Mouse (Mus musculus): Measurements from ENCODE around the gene Gab2. TPM values are rescaled to one million over a fixed set of nuclear protein-coding genes. Genes with fewer than 3 reads are reported as not detected.
A peak's percentile ranks its signal among the peaks of the same experiment; 100 is the strongest.
"Not testable (repeated sequence)": the region's sequence is repeated elsewhere in the genome, so short reads cannot be mapped to it uniquely, and the experiment has no call there.

Gab2 gene
- polyA plus RNA-seq, 1 experiment = 14.6 TPM

GRCm38 (mm10) chr7:97208811-97209549, 127.6 kb downstream of the Gab2 start:
- no peak for TF ChIP-seq POLR2A (IDR thresholded peaks at IDR 0.05; ENCODE audit: low read depth, low read length)
- no peak for TF ChIP-seq CTCF (conservative IDR thresholded peaks at IDR 0.05; ENCODE audit: insufficient read depth, insufficient read length, low read depth, low read length)
- 61% methylated on average over 1 of the region's 1 CpGs for WGBS
- Histone ChIP-seq H3K4me1 (ENCODE audit: control insufficient read depth, insufficient read depth, low read length) (peaks cover 3% of the 10 kb centered on the region; the same call in 1 of the 2 replicates), H3K4me3 (ENCODE audit: insufficient read depth, low read depth, low read length) (no peak overlapping the region), H3K27ac (ENCODE audit: insufficient read depth, low read depth, low read length) (no peak overlapping the region), H3K36me3 (ENCODE audit: control insufficient read depth, insufficient read depth, low read length) (no peaks in the 10 kb centered on the region), H3K27me3 (replicated peaks; ENCODE audit: control insufficient read depth, insufficient read depth, low read length) (no peaks in the 10 kb centered on the region)
- peak; percentile 46 for DNase-seq

DNA sequence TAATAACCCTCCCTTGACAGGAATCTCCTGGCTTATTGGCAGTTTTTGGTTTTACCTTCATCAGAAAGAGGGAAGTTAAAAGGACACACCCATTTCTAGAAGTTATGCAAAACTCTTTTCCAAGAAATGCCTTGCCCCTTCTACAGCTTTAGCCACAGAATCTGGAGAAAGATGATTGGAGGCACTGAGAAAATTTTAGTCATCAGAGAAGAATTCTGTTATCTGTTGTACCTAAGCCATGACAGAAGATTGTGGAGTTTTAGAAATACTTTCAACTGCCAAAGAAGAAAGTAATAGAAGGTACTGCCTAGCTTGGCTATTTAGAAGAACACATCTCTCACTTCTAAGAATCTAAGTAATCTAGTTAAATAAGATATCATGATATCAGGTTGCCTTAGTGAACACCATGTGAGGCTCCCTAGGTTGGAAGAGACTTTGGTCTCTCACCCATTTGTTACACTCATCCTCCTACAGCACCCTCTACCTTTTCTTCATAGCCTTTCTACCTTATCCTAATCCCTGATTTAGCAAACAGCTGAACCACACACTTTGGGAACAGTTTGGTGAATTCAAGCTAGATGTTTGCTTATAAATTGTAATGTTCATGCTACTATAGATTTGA, 128.8 kb downstream of the Gab2 start:
- no peak overlapping the region for H3K27ac ChIP-seq (ENCODE audit: insufficient read depth, low read depth, low read length)
- no peak for TF ChIP-seq POLR2A (IDR thresholded peaks at IDR 0.05; ENCODE audit: low read depth, low read length)
- no peak for TF ChIP-seq CTCF (conservative IDR thresholded peaks at IDR 0.05; ENCODE audit: insufficient read depth, insufficient read length, low read depth, low read length)
- no peaks in the 10 kb centered on the region for H3K27me3 ChIP-seq (replicated peaks; ENCODE audit: control insufficient read depth, insufficient read depth, low read length)
- H3K4me3 ChIP-seq (ENCODE audit: insufficient read depth, low read depth, low read length) = no peak overlapping the region
- DNase-seq = no peak
- H3K36me3 ChIP-seq (ENCODE audit: control insufficient read depth, insufficient read depth, low read length) = no peaks in the 10 kb centered on the region
- H3K4me1 ChIP-seq (ENCODE audit: control insufficient read depth, insufficient read depth, low read length) = peaks cover 3% of the 10 kb centered on the region; the same call in 1 of the 2 replicates

DNA sequence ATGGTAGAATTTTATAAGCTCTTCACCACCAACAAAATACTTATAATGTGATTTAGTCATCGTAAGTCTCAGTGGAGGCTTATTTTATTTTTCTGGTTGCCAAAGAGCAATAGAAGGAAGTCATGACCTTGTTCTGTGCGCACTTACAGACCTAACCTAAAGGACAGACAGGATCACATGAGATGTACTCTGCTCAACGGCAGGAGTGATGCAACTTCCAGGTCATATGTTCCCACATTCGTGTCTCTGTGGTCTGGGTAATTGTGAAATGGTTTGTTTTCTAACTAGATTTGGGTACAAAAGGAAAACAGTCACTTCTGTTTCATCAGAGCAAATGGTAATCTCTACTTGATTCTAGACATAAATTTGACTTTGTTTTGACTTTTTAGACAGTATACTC, 129.7 kb downstream of the Gab2 start:
- H3K27me3 ChIP-seq (replicated peaks; ENCODE audit: control insufficient read depth, insufficient read depth, low read length) = no peaks in the 10 kb centered on the region
- H3K27ac ChIP-seq (ENCODE audit: insufficient read depth, low read depth, low read length) = no peak overlapping the region
- TF ChIP-seq CTCF (conservative IDR thresholded peaks at IDR 0.05; ENCODE audit: insufficient read depth, insufficient read length, low read depth, low read length) = no peak
- TF ChIP-seq POLR2A (IDR thresholded peaks at IDR 0.05; ENCODE audit: low read depth, low read length) = no peak
- DNase-seq = peak; percentile 34
- peaks cover 3% of the 10 kb centered on the region; the same call in 1 of the 2 replicates for H3K4me1 ChIP-seq (ENCODE audit: control insufficient read depth, insufficient read depth, low read length)
- WGBS = 72% methylated on average over 4 of the region's 4 CpGs
- H3K4me3 ChIP-seq (ENCODE audit: insufficient read depth, low read depth, low read length) = no peak overlapping the region
- H3K36me3 ChIP-seq (ENCODE audit: control insufficient read depth, insufficient read depth, low read length) = no peaks in the 10 kb centered on the region

DNA sequence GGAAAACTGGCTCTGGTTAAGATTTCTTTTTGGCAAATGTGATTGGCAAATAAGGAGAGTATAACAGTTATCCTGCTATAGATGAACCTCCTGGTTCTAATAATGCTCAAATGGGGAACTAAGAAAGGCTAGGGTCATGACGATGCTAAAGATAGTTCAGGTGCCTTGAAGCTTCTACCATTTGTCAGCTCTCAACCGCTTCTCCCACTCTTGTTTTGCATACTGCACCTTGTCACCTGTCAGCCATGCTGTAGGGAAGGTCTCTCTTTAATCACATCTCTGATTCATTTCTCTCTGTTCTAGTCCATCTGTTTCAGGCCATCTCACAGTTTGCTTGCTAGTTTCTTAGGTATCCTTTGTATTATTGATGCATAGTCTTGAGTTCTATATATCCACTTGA, 142.4 kb downstream of the Gab2 start:
- no peaks in the 10 kb centered on the region for H3K27me3 ChIP-seq (replicated peaks; ENCODE audit: control insufficient read depth, insufficient read depth, low read length)
- no peak for DNase-seq
- no peak for TF ChIP-seq POLR2A (IDR thresholded peaks at IDR 0.05; ENCODE audit: low read depth, low read length)
- TF ChIP-seq CTCF (conservative IDR thresholded peaks at IDR 0.05; ENCODE audit: insufficient read depth, insufficient read length, low read depth, low read length) = no peak
- no peak overlapping the region for H3K27ac ChIP-seq (ENCODE audit: insufficient read depth, low read depth, low read length)
- H3K36me3 ChIP-seq (ENCODE audit: control insufficient read depth, insufficient read depth, low read length) = peaks cover 1% of the 10 kb centered on the region
- 96% methylated on average over 2 of the region's 2 CpGs for WGBS
- H3K4me1 ChIP-seq (ENCODE audit: control insufficient read depth, insufficient read depth, low read length) = no peaks in the 10 kb centered on the region
- no peak overlapping the region for H3K4me3 ChIP-seq (ENCODE audit: insufficient read depth, low read depth, low read length)

DNA sequence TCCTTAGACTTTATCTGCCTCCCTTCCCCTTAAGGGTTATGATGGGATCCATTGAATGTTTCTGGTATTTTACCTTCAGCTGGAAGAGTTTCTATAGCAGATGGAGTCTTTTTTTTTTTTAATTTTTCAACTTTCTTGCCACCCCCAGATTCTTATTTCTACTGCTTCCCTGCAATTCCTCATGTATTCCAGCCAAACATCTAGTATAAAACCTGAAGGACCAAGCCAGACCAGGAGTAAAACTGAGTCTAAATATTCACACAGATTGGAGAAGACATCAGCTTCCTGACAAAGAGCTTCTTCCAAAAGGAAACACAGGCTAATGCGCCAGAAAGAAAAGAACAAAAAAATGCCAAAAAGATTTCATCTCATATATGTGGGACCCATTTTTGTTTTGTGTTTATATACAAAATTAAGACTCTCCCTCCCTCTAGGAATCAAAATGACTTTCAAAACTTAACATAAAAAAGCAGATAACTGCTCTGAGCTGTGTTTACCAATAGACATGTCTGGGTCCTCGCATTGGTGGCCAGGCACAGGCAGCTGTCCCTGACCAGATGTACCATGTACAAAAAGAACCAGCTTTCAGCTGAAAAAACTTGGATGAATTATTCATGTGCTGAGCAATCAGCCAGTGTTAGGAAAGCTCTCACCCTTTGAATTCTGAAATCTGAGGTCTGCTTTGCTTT, 164.0 kb downstream of the Gab2 start:
- no peaks in the 10 kb centered on the region for H3K36me3 ChIP-seq (ENCODE audit: control insufficient read depth, insufficient read depth, low read length)
- WGBS = 78% methylated on average over 2 of the region's 2 CpGs
- no peak for TF ChIP-seq POLR2A (IDR thresholded peaks at IDR 0.05; ENCODE audit: low read depth, low read length)
- TF ChIP-seq CTCF (conservative IDR thresholded peaks at IDR 0.05; ENCODE audit: insufficient read depth, insufficient read length, low read depth, low read length) = no peak
- H3K4me1 ChIP-seq (ENCODE audit: control insufficient read depth, insufficient read depth, low read length) = no peaks in the 10 kb centered on the region; the same call in 1 of the 2 replicates
- no peak overlapping the region for H3K4me3 ChIP-seq (ENCODE audit: insufficient read depth, low read depth, low read length)
- H3K27me3 ChIP-seq (replicated peaks; ENCODE audit: control insufficient read depth, insufficient read depth, low read length) = no peaks in the 10 kb centered on the region
- DNase-seq = no peak
- H3K27ac ChIP-seq (ENCODE audit: insufficient read depth, low read depth, low read length) = no peak overlapping the region

DNA sequence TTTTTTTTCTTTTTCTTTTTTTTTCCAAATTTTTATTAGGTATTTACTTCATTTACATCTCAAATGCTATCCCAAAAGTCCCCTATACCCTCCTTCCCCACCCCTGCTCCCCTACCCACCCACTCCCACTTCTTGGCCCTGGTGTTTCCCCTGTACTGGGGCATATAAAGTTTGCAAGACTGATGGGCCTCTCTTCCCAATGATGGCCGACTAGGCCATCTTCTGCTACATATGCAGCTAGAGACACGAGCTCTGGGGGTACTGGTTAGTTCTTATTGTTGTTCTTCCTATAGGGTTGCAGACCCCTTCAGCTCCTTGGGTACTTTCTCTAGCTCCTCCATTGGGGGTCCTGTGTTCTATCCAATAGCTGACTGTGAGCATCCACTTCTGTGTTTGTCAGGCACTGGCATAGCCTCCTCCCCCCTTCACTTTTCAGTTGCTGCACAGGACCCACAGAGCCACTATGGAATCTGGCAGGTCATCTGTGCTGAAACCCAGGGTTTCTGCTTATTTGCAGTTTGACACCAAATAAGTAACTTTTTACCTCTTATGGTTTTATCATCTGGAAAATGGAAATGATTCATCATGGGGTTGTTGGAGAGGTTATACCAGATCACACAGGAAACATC, 164.7 kb downstream of the Gab2 start:
- not testable (repeated sequence) for H3K4me1 ChIP-seq (ENCODE audit: control insufficient read depth, insufficient read depth, low read length); H3K36me3 ChIP-seq (ENCODE audit: control insufficient read depth, insufficient read depth, low read length); DNase-seq; H3K27ac ChIP-seq (ENCODE audit: insufficient read depth, low read depth, low read length); H3K27me3 ChIP-seq (replicated peaks; ENCODE audit: control insufficient read depth, insufficient read depth, low read length); H3K4me3 ChIP-seq (ENCODE audit: insufficient read depth, low read depth, low read length)
- 80% methylated on average over 2 of the region's 2 CpGs for WGBS

GRCm38 (mm10) chr7:97247661-97248060, 166.3 kb downstream of the Gab2 start:
- Histone ChIP-seq H3K4me3 (ENCODE audit: insufficient read depth, low read depth, low read length) (no peak overlapping the region), H3K36me3 (ENCODE audit: control insufficient read depth, insufficient read depth, low read length) (no peaks in the 10 kb centered on the region), H3K27me3 (replicated peaks; ENCODE audit: control insufficient read depth, insufficient read depth, low read length) (no peaks in the 10 kb centered on the region), H3K4me1 (ENCODE audit: control insufficient read depth, insufficient read depth, low read length) (no peaks in the 10 kb centered on the region; the same call in 1 of the 2 replicates), H3K27ac (ENCODE audit: insufficient read depth, low read depth, low read length) (no peak overlapping the region)
- 35% methylated on average over 1 of the region's 1 CpGs for WGBS
- TF ChIP-seq CTCF (conservative IDR thresholded peaks at IDR 0.05; ENCODE audit: insufficient read depth, insufficient read length, low read depth, low read length) (no peak), POLR2A (IDR thresholded peaks at IDR 0.05; ENCODE audit: low read depth, low read length) (no peak)
- peak; percentile 25 for DNase-seq

All from kidney, adult 2 months (tissue).